Mouse (Mus musculus) liver, embryonic 13.5 days (tissue): ENCODE measurements at regions not wholly inside any gene's neighbourhood (a gene's known extent, or its start where the extent isn't known, plus 50 kb on each side); places are given as distances from the start of the nearest gene placed in this dataset.
A peak's percentile ranks its signal among the peaks of the same experiment; 100 is the strongest.

Experiments used
- ATAC-seq: fragments of 200-750 bp; cut with Nextera tagmentation; 2 replicates; pipeline ENCODE4 v1.8.0; 2017; ENCODE audit warnings: low read depth, mild to moderate bottlenecking, moderate number of reproducible peaks, moderate library complexity
- DNase-seq: peaks from one replicate; pipeline ENCODE4 v3.0.0; 2022
- H3K27ac ChIP-seq: fragments of 300-500 bp; sonication (generic); 2 replicates; pipeline ENCODE4 v1.5.1; 2015; ENCODE audit warnings: moderate library complexity, mild to moderate bottlenecking, inconsistent platforms
- H3K27me3 ChIP-seq: fragments of 300-500 bp; sonication (generic); 2 replicates; pipeline ENCODE4 v1.6.1; 2015; ENCODE audit warnings: mild to moderate bottlenecking, inconsistent platforms
- H3K36me3 ChIP-seq: fragments of 300-500 bp; sonication (generic); 2 replicates; pipeline ENCODE4 v1.6.1; 2015; ENCODE audit warnings: mild to moderate bottlenecking, inconsistent platforms
- H3K4me1 ChIP-seq: fragments of 300-500 bp; sonication (generic); replicated peaks from 2 replicates; pipeline ENCODE4 v1.6.1; 2015; ENCODE audit warnings: inconsistent platforms
- H3K4me2 ChIP-seq: fragments of 300-500 bp; sonication (generic); 2 replicates; pipeline ENCODE4 v1.6.1; 2015; ENCODE audit warnings: inconsistent platforms, mild to moderate bottlenecking, moderate library complexity
- H3K4me3 ChIP-seq: fragments of 300-500 bp; sonication (generic); replicated peaks from 2 replicates; pipeline ENCODE4 v1.5.1; 2015; ENCODE audit warnings: mild to moderate bottlenecking, inconsistent platforms
- H3K9ac ChIP-seq: fragments of 300-500 bp; sonication (generic); 2 replicates; pipeline ENCODE4 v1.6.1; 2015; ENCODE audit warnings: mild to moderate bottlenecking, inconsistent platforms
- H3K9me3 ChIP-seq: fragments of 300-500 bp; sonication (generic); replicated peaks from 2 replicates; pipeline ENCODE4 v1.6.1; 2016; ENCODE audit warnings: inconsistent platforms
- WGBS: fragments of 180-500 bp; shearing (Covaris S2); methylation state at CpG from one replicate; pipeline ENCODE4 v1.1.7; 2015; ENCODE audit not compliant: insufficient replicate concordance; 5-methylcytosine and 5-hydroxymethylcytosine counted together

DNA sequence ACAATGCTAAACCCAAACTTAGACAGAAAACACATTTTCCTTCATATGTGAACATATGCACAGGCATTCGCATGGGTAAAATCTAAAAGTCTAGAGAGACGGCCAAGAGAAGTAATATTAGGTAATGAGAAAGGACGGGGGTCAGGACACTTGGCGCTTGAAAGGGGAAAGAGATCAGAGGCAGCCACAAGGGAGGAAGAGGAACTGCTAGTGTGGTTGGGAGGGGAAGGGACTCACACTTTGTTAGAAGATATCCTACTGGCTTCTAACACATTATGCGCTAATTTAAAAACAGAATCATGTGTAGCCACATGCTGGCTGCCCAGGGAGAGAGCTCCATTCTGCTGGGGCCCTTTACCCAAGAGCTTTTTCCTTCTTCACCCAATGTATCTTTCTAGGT is 227.5 kb downstream of the Uaca start:
- ATAC-seq, result no peak
- Histone ChIP-seq H3K27me3 (peaks cover 2% of the 10 kb centered on the region; the same call in 1 of the 2 replicates), H3K9ac (no peak overlapping the region), H3K36me3 (no peaks in the 10 kb centered on the region), H3K4me3 (no peak overlapping the region), H3K4me1 (no peaks in the 10 kb centered on the region), H3K27ac (no peak overlapping the region), H3K9me3 (no peaks in the 10 kb centered on the region), H3K4me2 (no peak overlapping the region)
- DNase-seq, result no peak
- 26% methylated on average over 5 of the region's 5 CpGs for WGBS

DNA sequence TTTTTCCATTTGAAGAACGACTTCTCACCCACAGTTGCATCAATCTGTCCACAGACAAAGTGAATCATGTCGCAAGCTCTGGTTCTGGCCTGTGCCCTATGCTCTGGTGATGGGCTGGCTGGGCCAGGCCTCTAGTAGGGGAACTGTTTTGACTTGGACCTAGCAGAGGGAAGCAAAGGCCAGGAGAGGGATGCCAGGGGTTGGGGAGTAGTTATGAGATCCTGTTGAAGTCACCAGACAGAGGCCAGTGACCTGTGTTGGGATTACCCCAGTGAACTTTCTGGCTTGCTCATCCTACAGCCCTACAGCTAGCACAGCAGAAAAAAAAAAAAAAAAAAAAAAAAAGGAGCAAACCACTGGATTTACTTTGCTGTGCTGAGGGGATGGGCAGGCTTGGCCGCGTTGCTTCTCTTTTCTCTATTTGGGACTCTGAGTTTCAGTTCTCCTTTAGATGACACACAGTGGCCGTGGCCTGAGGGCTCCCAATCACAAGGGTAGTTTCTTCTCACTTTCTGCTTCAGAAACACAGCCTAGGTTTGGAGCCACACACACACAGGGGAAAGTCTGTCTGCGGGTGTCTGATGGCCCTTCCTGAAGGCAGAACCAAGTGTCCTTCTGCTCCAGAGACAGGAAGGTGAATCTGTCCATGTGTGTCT is 228.2 kb downstream of the Uaca start:
- Histone ChIP-seq H3K4me3 (no peak overlapping the region), H3K36me3 (no peaks in the 10 kb centered on the region), H3K4me2 (no peak overlapping the region), H3K27me3 (peaks cover 3% of the 10 kb centered on the region; the same call in 1 of the 2 replicates), H3K27ac (peak overlapping the region; percentile 16; the same call in 1 of the 2 replicates), H3K4me1 (no peaks in the 10 kb centered on the region), H3K9me3 (no peaks in the 10 kb centered on the region), H3K9ac (no peak overlapping the region)
- 22% methylated on average over 6 of the region's 6 CpGs for WGBS
- DNase-seq (no peak), ATAC-seq (peak; percentile 29; the same call in 1 of the 2 replicates)

DNA sequence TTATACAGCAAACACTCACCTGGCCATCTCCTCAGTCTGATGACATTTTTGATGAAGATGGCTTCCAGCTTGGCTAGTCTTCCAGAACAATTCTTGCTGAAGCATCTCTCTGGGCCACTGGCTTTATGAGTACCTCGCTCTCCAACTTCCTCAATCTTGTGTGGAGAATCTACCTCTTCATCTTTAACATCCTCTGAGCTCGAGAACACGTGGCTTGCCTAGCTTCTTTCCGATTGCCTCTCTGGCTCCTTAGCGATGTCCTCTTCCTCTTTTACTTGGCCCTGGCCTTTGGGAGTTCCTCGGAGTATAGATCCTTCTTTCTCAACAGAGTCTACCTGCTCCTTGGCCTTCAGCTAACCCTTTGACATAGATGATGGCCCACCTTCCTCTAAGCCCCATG is 231.0 kb downstream of the Uaca start:
- 18% methylated on average over 6 of the region's 6 CpGs for whole genome bisulfite sequencing
- ATAC-seq (no peak), DNase-seq (no peak)
- Histone ChIP-seq H3K4me2 (no peak overlapping the region), H3K9me3 (no peaks in the 10 kb centered on the region), H3K27ac (no peak overlapping the region), H3K36me3 (no peaks in the 10 kb centered on the region), H3K4me1 (no peaks in the 10 kb centered on the region), H3K9ac (no peak overlapping the region), H3K27me3 (peaks cover 3% of the 10 kb centered on the region; the same call in 1 of the 2 replicates), H3K4me3 (no peak overlapping the region)

DNA sequence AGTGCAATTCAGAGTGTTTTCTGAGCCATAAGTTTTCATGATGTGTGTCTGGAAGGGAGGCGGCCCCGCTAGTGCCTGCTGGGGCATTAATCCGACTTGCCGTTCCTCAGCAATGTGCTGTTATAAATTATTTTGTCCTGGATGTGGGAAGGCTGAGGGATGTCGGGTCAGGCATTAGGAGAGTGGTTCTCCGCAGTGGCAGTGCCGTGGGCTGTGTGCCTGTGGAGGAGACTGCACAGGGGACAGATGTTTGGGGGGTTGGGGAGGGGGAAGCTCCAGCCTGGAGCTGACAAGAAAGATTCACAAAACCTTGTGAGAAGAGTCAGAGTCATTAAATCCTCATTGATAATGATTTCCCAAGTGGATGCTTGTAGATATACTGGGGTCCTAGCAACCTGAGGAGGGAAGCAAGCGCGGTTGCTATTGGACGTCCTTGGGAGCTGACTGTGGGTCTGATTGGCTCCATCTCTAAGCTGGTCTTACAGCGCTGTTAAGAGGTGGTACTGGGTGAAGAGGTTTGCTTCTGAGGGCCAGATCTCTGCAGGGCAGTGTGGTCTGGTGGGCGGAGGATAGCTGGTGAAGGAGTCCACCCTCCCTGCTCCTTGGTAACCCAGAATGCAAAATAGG is 234.5 kb downstream of the Uaca start:
- H3K4me1 ChIP-seq, result peaks cover 9% of the 10 kb centered on the region; the same call in 1 of the 2 replicates
- no peak for ATAC-seq

DNA sequence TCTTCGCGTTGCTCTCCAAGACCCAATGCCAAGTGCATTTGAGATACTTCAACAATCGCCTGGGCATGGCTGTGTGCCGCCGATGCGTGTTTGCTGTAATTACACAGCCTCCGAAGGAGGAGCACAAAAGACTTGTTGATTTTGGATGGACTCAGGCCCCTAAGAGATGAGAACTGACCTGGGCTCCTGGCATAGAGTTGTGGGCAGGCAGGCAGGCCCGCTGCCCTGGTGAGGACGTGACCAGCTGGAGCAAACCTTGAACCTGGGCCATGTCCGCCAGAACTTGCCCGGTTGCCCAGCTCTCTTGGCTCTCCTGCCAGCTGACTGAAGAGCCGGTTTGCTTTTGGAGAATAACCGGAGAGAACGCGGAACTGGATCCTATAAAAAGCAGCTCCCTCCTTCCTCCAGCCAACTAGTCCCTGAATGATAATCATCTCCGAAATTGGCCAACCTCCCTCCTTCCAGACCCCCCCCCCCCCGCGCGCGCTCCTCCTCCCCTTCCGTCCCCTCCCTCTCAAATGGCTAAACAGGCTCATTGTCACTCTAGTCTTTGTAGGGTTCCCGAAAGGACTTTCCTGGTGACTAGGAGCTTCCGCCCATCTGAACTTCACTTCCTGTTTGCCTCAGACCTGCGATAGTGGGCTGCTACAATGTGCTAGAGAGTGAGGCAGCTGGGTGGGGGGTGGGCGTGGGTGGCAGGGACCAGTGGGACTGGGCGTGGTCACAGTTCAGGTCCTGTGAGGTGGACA is 237.5 kb downstream of the Uaca start:
- no peak overlapping the region for H3K4me3 ChIP-seq
- H3K9ac ChIP-seq, result no peak overlapping the region
- 35% methylated on average over 26 of the region's 26 CpGs for WGBS
- no peak overlapping the region for H3K27ac ChIP-seq
- DNase-seq (no peak), ATAC-seq (no peak)
- peak overlapping the region; percentile 28 for H3K4me2 ChIP-seq
- no peaks in the 10 kb centered on the region for H3K9me3 ChIP-seq
- no peaks in the 10 kb centered on the region for H3K36me3 ChIP-seq
- peaks cover 9% of the 10 kb centered on the region; the same call in 1 of the 2 replicates for H3K4me1 ChIP-seq
- 0 out of 2 replicates have a peak, but pooled peaks cover under 1% of the 10 kb centered on the region for H3K27me3 ChIP-seq

More for the DNA sequence above, 234.5 kb downstream of the Uaca start:
- H3K4me2 ChIP-seq, result no peak overlapping the region
- no peak overlapping the region for H3K9ac ChIP-seq
- WGBS, result 66% methylated on average over 12 of the region's 12 CpGs
- no peaks in the 10 kb centered on the region for H3K9me3 ChIP-seq
- H3K27me3 ChIP-seq, result peaks cover 3% of the 10 kb centered on the region; the same call in 1 of the 2 replicates
- H3K4me3 ChIP-seq, result no peak overlapping the region
- DNase-seq, result no peak
- no peak overlapping the region for H3K27ac ChIP-seq
- no peaks in the 10 kb centered on the region for H3K36me3 ChIP-seq

DNA sequence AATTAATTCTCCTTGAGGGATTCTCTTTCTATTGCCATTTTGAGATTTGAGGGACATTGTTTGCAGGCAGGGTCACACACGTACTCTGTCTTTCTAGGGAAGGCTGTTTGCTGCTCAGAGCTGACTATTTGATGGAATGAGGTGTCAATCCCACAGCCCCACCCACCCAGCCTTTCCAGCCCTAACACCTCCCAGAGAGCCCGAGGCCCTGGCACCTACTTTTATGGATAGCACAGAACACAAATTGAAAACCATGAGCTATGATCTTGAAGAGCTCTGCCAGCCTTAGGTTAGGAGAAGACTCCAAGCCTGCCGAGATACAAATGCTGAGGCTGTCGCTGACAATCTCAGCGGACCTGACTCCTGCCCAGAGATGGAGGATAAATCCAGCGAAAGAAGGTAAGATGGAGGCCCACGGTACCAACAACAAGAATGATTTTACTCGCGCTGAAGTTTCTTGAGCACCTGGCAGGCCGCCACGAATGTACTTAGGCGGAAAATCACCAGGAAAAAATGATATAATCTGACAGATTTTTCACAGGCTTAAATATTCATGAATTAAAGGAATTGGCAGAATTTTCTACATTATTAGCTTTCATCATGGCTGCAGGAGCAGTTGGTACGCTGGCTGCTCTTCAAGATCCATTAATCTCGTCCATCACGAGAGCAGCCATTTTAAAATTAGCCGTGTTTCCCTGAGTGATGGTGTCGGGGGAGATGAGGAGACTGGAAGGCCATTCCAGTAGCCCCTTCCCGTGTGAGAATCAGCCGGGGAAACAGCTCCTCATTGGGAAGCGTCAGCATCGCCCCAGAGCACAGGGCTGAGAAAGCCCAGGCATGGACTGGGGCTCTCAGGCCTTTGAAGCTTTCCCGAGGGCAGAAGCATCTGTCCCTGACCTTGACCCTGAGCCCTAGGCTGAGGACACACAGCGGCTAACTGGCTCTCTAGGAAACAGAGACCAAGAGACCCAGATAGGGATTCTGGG is 238.4 kb downstream of the Uaca start:
- Histone ChIP-seq H3K4me3 (no peak overlapping the region), H3K36me3 (no peaks in the 10 kb centered on the region), H3K4me1 (peaks cover 9% of the 10 kb centered on the region; the same call in 1 of the 2 replicates), H3K27ac (no peak overlapping the region), H3K4me2 (peak overlapping the region; percentile 28; the same call in 1 of the 2 replicates), H3K27me3 (no peaks in the 10 kb centered on the region), H3K9ac (no peak overlapping the region), H3K9me3 (no peaks in the 10 kb centered on the region)
- ATAC-seq, result no peak
- no peak for DNase-seq
- WGBS, result 67% methylated on average over 23 of the region's 23 CpGs

DNA sequence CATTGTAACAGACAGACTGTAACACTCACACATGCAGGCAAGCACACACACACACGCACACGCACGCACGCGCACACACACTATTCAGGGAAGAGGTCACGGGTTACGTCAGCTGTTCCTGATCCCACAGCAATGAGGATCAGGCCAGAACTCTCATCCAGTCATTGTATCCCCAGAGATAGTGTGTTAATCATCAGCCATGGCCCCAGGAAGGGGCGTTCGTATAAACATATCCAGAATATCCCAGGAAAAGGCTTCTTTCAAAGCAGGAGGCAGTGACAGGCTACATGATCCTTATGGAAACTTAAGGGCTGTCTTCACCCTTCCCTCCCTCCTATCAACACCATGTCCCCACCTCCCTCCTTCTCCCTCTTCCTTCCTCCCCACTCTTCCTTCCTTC is 239.3 kb downstream of the Uaca start:
- peaks cover 9% of the 10 kb centered on the region; the same call in 1 of the 2 replicates for H3K4me1 ChIP-seq
- DNase-seq (no peak), ATAC-seq (no peak)
- no peaks in the 10 kb centered on the region for H3K36me3 ChIP-seq
- WGBS, result 68% methylated on average over 9 of the region's 9 CpGs
- H3K9ac ChIP-seq, result no peak overlapping the region
- H3K27me3 ChIP-seq, result no peaks in the 10 kb centered on the region
- H3K4me2 ChIP-seq, result no peak overlapping the region
- H3K27ac ChIP-seq, result no peak overlapping the region
- no peak overlapping the region for H3K4me3 ChIP-seq
- no peaks in the 10 kb centered on the region for H3K9me3 ChIP-seq

DNA sequence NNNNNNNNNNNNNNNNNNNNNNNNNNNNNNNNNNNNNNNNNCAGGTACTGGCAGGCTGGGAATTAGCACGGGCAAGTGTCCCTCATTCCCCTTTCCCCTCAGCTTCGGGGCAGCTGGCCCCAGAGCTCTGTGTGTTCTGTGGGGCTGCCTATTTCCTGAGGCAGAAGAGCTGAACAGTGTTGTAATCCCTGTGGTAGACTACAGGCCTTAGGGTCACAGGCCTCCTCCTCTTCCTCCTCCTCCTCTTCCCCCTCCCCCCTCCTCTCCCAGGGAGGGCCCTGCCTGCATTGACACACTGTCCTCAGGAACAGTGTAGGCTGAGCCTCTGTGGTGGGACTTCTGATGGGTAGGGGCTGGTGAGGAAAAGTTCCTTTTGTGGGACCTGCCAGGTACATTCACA is 247.7 kb downstream of the Uaca start:
- H3K27ac ChIP-seq, result no peak overlapping the region
- no peak for ATAC-seq
- no peak overlapping the region for H3K9ac ChIP-seq
- no peak for DNase-seq
- no peaks in the 10 kb centered on the region for H3K36me3 ChIP-seq
- no peak overlapping the region for H3K4me3 ChIP-seq
- 18% methylated on average over 2 of the region's 2 CpGs for WGBS
- H3K4me1 ChIP-seq, result 0 out of 2 replicates have a peak, but pooled peaks cover 3% of the 10 kb centered on the region
- no peaks in the 10 kb centered on the region for H3K9me3 ChIP-seq
- no peak overlapping the region for H3K4me2 ChIP-seq
- H3K27me3 ChIP-seq, result no peaks in the 10 kb centered on the region

DNA sequence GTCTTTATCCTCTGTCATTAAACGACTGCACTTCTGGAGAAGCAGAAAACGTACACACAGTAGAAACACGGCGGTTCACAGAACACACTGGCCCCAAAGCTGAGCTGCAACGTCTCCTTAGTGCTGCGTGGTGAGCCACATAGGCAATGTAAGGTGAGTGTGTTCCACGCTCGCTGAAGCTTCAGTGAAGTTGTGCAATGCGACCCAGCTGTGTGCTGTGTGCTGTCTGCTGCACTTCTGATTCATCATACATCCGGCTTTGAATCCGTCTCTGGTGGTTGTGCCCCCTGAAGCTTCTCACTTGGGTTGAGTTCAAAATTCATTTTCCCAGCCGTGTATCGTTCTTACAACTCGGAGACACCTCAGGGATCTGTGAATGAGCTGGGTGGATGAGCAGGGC is 250.6 kb downstream of the Uaca start:
- ATAC-seq, result no peak

DNA sequence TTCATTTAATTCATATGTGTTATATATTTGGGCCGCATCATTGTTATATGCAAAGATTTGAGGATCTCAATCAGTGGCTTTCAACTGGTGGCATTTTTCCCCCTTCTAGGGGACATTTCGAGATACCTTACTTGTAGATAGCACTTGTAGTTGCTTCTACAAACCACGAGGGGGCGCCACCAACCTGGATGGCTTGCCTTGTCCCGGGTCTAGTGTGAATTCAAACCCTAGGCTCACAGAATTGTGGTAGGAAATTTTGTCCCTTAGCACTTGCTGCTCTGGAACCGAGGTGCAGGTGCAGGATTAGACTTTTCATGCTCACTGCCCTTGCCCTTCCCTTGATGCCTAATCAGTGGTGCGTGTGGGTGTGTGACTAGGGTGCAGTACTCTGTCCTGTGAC is 252.2 kb downstream of the Uaca start:
- Histone ChIP-seq H3K36me3 (no peaks in the 10 kb centered on the region), H3K4me2 (no peak overlapping the region), H3K4me1 (0 out of 2 replicates have a peak, but pooled peaks cover 3% of the 10 kb centered on the region), H3K9ac (no peak overlapping the region), H3K27me3 (0 out of 2 replicates have a peak, but pooled peaks cover 2% of the 10 kb centered on the region), H3K27ac (no peak overlapping the region), H3K9me3 (no peaks in the 10 kb centered on the region), H3K4me3 (no peak overlapping the region)
- ATAC-seq (no peak), DNase-seq (peak; percentile 13)
- 17% methylated on average over 7 of the region's 7 CpGs for WGBS

More for the DNA sequence above, 250.6 kb downstream of the Uaca start:
- Histone ChIP-seq H3K27ac (no peak overlapping the region), H3K36me3 (no peaks in the 10 kb centered on the region), H3K9ac (no peak overlapping the region), H3K4me1 (0 out of 2 replicates have a peak, but pooled peaks cover 3% of the 10 kb centered on the region), H3K4me3 (no peak overlapping the region), H3K9me3 (no peaks in the 10 kb centered on the region), H3K4me2 (no peak overlapping the region), H3K27me3 (0 out of 2 replicates have a peak, but pooled peaks cover 2% of the 10 kb centered on the region)
- no peak for DNase-seq
- WGBS, result 64% methylated on average over 14 of the region's 14 CpGs
